Mouse (Mus musculus): Measurements from ENCODE around the gene Wdr83os. TPM values are rescaled to one million over a fixed set of nuclear protein-coding genes. Genes with fewer than 3 reads are reported as not detected.
"Not testable (repeated sequence)": the region's sequence is repeated elsewhere in the genome, so short reads cannot be mapped to it uniquely, and the experiment has no call there.

Gene Wdr83os
- polyA plus RNA-seq, 1 experiment from 2014 or later, result 137 TPM

DNA sequence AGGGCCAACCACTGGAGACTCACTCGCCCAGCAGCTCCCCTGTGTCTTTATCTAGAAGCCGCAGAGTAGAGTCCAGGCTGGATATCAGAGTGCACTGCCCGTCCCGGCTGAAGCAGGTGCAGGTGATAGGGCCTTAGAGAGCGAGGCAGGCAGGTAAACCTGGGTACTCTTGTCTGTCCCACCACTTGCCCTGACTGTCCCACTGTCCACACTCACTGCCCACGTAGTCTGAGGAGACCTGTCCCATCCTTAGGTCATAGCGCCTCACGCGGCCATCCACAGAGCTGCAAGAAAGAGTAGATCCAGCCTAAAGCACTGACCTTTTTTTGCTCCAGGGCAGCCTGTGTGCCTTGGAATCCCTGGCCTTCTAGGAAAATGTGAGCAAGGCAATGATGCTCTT, 4.5 kb upstream of the Wdr83os start:
- H3K36me3 ChIP-seq (ENCODE audit: poor library complexity, severe bottlenecking), result peaks cover 54% of the 10 kb centered on the region
- H3K4me3 ChIP-seq, result no peak overlapping the region

DNA sequence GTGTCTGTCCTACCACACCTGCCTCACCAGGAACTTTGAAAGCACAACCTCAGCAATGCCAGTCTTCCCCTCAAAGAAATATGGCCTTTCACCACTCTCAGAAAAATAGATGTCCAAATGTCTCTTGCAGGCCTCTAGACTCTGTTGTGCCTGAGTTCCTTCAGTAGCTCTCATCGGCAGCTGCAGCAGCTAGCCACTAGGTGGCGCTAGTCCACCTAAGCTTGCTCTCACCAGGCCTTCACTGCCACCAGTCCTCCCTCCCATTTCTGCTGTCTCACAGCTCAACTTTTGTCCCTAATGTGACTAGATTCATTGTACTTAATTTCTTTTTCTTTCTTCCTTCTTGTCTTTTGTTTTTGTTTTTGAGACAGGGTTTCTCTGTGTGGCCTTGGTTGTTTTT, 3.5 kb upstream of the Wdr83os start:
- Histone ChIP-seq H3K27ac (no peak overlapping the region), H3K36me3 (ENCODE audit: poor library complexity, severe bottlenecking) (peaks cover 54% of the 10 kb centered on the region), H3K27me3 (no peaks in the 10 kb centered on the region), H3K4me1 (peaks cover 28% of the 10 kb centered on the region), H3K9me3 (replicated peaks) (no peaks in the 10 kb centered on the region), H3K4me2 (no peak overlapping the region), H3K9ac (no peak overlapping the region), H3K4me3 (no peak overlapping the region)
- 0% methylated on average over 2 of the region's 2 CpGs for whole genome bisulfite sequencing
- 0 out of 2 replicates have a peak, but pooled peaks have one; percentile 57 for ATAC-seq

More for the DNA sequence above, 4.5 kb upstream of the Wdr83os start:
- H3K27me3 ChIP-seq, result no peaks in the 10 kb centered on the region
- no peak overlapping the region for H3K4me2 ChIP-seq
- 75% methylated on average over 9 of the region's 9 CpGs for WGBS
- H3K4me1 ChIP-seq, result peaks cover 22% of the 10 kb centered on the region
- no peak overlapping the region for H3K9ac ChIP-seq
- H3K27ac ChIP-seq, result no peak overlapping the region
- no peaks in the 10 kb centered on the region for H3K9me3 ChIP-seq (replicated peaks)
- ATAC-seq, result no peak

DNA sequence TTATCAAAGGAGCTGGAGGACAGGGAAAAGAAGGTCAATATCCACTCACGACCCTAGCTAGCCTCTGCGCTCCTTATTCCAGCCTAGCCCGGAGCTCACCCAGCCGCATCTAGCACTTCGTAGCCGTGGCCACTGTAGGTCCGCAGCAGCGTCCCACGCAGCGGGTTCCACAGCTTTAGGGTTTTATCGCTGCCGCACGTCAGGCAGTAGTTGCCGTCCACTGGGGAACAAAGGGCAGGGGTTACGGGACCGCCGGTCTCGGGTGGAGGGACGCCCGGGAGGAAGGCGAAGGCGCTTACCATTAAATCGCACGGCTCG, 367 bp upstream of the Wdr83os start:
- ATAC-seq, result no peak
- Histone ChIP-seq H3K36me3 (ENCODE audit: poor library complexity, severe bottlenecking) (peaks cover 39% of the 10 kb centered on the region), H3K9ac (peak overlapping the region; percentile 93), H3K9me3 (replicated peaks) (no peaks in the 10 kb centered on the region), H3K27me3 (no peaks in the 10 kb centered on the region), H3K27ac (no peak overlapping the region), H3K4me3 (peak overlapping the region; percentile 95), H3K4me2 (peak overlapping the region; percentile 96), H3K4me1 (peaks cover 36% of the 10 kb centered on the region)
- 1% methylated on average over 25 of the region's 25 CpGs for WGBS

DNA sequence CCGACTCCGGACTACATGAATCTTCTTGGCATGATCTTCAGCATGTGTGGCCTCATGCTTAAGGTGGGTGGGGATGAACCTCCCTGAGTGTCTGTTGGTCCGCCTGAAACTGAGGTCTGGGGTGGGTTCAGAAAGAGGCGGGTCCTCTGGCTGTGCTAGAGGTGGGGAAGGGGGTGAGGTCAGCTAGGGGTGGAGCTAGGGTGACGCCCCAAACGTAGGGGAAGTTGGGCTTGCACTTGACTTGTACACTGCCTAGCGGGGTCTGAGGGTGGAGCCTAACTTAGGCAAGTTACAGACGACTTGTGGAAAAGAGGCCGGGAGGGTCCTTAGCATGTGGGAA, 646 bp downstream of the Wdr83os start, which contains the start of gene Wdr83:
Gene Wdr83 (minus strand): TSS at position 91 of the 340 bp plus-strand sequence.
- Histone ChIP-seq H3K9ac (peak within 1 kb of the TSS; percentile 93), H3K4me3 (peak within 1 kb of the TSS; percentile 95), H3K4me2 (peak within 1 kb of the TSS; percentile 96), H3K27me3 (no peaks in the 10 kb centered on the region), H3K9me3 (replicated peaks) (no peaks in the 10 kb centered on the region), H3K36me3 (ENCODE audit: poor library complexity, severe bottlenecking) (peaks cover 38% of the 10 kb centered on the region), H3K4me1 (peaks cover 36% of the 10 kb centered on the region), H3K27ac (no peak within 1 kb of the TSS)
- 2% methylated on average over 9 of the region's 9 CpGs for WGBS
- ATAC-seq, result peak; percentile 11; the same call in 1 of the 2 replicates

DNA sequence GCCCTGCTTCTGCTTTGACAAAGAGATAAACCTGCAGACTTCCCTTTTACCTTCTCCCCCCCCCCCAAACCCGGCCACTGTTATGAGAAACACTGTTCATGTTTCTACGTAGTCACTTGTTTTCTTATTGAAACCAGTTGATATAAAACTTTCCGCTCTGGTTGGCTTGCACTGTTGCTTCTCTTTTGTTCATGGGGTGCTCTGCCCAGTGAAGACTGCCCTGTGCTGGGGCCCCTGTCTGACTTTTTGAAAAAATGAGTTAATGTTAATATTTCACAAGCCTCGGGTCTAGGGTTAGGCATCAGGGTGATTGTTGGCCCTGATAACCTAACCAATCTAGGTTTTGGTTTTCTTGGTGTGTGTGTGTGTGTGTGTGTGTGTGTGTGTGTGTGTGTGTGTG, 1.6 kb downstream of the Wdr83os start:
- not testable (repeated sequence) for H3K4me3 ChIP-seq; H3K9ac ChIP-seq; H3K27me3 ChIP-seq; H3K9me3 ChIP-seq (replicated peaks); ATAC-seq; H3K27ac ChIP-seq
- WGBS, result 99% methylated on average over 4 of the region's 4 CpGs
- H3K4me2 ChIP-seq, result peak overlapping the region; percentile 96
- H3K36me3 ChIP-seq (ENCODE audit: poor library complexity, severe bottlenecking), result peaks cover 41% of the 10 kb centered on the region
- H3K4me1 ChIP-seq, result peaks cover 36% of the 10 kb centered on the region

DNA sequence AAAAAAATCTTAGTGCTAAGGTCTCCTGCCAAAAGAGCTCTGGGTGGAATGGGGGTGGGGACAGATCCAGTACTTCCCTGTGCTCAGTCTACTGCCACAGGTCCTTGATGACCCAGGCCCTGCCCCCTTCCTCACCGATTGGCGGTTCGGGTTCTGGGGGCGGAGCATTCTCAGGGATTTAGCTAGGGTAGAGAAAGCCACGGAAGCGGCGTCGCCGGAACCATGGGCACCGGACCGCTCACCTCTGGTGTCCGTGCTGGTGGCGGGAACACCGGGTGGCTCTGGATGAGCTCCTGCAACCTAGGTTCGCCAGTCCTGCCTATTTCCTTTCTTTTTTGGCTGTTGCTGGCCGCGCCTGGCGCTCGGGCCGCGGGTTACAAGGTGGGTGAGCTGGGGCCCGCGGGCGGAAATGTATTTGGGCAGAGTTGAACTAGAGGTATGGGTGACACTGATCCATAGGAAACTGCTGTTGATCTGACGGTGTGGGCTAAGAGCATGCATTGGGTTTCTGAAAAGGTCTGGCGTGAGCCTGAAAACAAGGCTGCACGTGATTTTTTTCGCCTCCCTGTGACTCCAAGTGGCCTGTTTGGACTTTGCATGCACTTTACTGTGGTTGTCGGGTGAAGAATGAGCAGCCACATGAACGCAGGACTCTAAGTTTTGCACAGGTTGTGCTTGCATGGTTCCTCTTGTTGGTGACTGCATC, 2.7 kb downstream of the Wdr83os start, which contains the start of gene Man2b1:
Gene Man2b1 (plus strand): TSS at position 163 of the 706 bp plus-strand sequence.
- peak within 1 kb of the TSS; percentile 64 for H3K4me3 ChIP-seq
- no peak within 1 kb of the TSS for H3K27ac ChIP-seq
- H3K9me3 ChIP-seq (replicated peaks), result no peaks in the 10 kb centered on the region
- peak within 1 kb of the TSS; percentile 77 for H3K9ac ChIP-seq
- H3K36me3 ChIP-seq (ENCODE audit: poor library complexity, severe bottlenecking), result peaks cover 46% of the 10 kb centered on the region
- H3K27me3 ChIP-seq, result no peaks in the 10 kb centered on the region
- under 1% methylated on average over 30 of the region's 30 CpGs for WGBS
- H3K4me1 ChIP-seq, result peaks cover 36% of the 10 kb centered on the region
- peak; percentile 80 for ATAC-seq
- peak within 1 kb of the TSS; percentile 96 for H3K4me2 ChIP-seq

DNA sequence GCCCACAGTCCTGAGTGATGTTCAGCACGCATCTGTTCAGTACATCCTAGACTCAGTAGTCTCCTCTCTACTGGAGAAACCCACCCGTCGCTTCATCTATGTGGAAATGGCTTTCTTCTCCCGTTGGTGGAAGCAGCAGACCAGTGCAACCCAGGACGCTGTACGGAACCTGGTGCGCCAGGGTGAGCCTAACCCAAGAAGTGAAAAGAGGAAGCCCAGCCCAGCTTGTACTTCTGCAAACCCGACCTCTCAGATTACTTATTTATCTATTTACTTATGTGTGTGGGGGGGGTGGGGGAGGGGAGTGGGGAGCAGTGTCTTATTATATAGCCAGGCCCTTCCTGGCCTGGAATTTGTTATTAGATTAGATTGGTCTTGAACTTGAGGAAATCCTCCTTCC, 4.1 kb downstream of the Wdr83os start:
- Histone ChIP-seq H3K4me2 (no peak overlapping the region), H3K4me1 (peaks cover 32% of the 10 kb centered on the region), H3K9ac (no peak overlapping the region), H3K36me3 (ENCODE audit: poor library complexity, severe bottlenecking) (peaks cover 44% of the 10 kb centered on the region), H3K27me3 (no peaks in the 10 kb centered on the region), H3K27ac (no peak overlapping the region), H3K9me3 (replicated peaks) (no peaks in the 10 kb centered on the region), H3K4me3 (no peak overlapping the region)
- no peak for ATAC-seq
- WGBS, result 90% methylated on average over 8 of the region's 8 CpGs

DNA sequence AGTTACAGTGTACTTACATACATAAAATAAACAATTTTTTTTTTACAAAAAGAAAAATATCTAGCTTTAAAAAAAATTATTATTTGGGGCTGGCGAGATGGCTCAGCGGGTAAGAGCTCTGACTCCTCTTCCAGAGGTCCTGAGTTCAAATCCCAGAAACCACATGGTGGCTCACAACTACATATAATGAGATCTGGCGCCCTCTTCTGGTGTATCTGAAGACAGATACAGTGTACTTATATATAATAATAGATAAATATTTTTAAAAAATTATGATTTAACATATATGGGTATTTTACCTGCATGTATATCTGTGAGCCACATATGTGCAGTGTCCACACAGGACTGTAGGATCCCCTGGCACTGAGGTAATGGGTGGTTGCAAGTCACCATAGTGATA, 5.7 kb downstream of the Wdr83os start:
- H3K27ac ChIP-seq, result no peak overlapping the region
- H3K27me3 ChIP-seq, result no peaks in the 10 kb centered on the region
- peaks cover 26% of the 10 kb centered on the region for H3K4me1 ChIP-seq
- 75% methylated on average over 3 of the region's 3 CpGs for WGBS
- H3K36me3 ChIP-seq (ENCODE audit: poor library complexity, severe bottlenecking), result peaks cover 50% of the 10 kb centered on the region
- no peak for ATAC-seq
- H3K9me3 ChIP-seq (replicated peaks), result no peaks in the 10 kb centered on the region
- H3K4me2 ChIP-seq, result no peak overlapping the region
- H3K4me3 ChIP-seq, result no peak overlapping the region
- no peak overlapping the region for H3K9ac ChIP-seq

DNA sequence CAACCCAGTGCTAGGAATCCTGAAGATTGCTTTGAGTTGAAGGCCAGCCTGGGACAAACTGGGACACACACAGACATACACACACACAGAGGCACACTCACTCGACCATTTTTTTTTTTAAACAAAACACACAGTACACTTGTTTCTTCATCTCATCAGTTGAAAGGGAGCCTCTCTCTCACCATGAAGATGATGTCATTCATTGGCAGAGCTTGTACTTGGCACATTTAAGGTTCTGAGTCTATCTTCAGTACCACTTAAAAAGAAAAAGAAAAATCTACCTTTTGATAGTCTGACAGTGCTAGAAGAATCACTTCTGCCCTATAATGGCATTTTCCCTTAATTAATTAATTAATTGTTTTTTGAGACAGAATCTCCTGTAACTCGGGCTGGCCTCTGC, 8.2 kb downstream of the Wdr83os start:
- no peaks in the 10 kb centered on the region for H3K9me3 ChIP-seq (replicated peaks)
- peaks cover 6% of the 10 kb centered on the region for H3K4me1 ChIP-seq
- H3K36me3 ChIP-seq (ENCODE audit: poor library complexity, severe bottlenecking), result peaks cover 60% of the 10 kb centered on the region
- no peak overlapping the region for H3K9ac ChIP-seq
- WGBS, result 79% methylated on average over 2 of the region's 2 CpGs
- no peak overlapping the region for H3K27ac ChIP-seq
- no peak overlapping the region for H3K4me2 ChIP-seq
- no peak overlapping the region for H3K4me3 ChIP-seq
- H3K27me3 ChIP-seq, result no peaks in the 10 kb centered on the region
- no peak for ATAC-seq

DNA sequence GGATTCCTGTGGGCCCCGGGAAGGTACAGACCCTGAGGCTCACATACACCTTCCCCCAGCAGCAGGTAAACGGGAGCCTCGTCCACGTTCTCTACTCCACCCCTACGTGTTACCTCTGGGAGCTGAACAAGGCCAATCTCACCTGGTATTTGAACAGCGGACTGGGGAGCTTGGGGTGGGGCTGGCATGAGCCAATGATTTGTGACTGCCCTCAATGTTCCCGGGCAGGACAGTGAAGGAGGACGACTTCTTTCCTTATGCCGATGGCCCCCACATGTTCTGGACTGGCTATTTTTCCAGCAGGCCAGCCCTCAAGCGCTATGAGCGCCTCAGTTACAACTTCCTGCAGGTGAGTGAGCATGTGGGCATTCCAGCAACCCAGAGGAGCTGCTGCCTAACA, 10.3 kb downstream of the Wdr83os start:
- ATAC-seq, result no peak
- no peak overlapping the region for H3K9ac ChIP-seq
- no peaks in the 10 kb centered on the region for H3K9me3 ChIP-seq (replicated peaks)
- no peak overlapping the region for H3K27ac ChIP-seq
- peaks cover 69% of the 10 kb centered on the region for H3K36me3 ChIP-seq (ENCODE audit: poor library complexity, severe bottlenecking)
- H3K4me1 ChIP-seq, result no peaks in the 10 kb centered on the region
- H3K4me2 ChIP-seq, result no peak overlapping the region
- H3K4me3 ChIP-seq, result no peak overlapping the region
- WGBS, result 91% methylated on average over 11 of the region's 11 CpGs
- H3K27me3 ChIP-seq, result no peaks in the 10 kb centered on the region

DNA sequence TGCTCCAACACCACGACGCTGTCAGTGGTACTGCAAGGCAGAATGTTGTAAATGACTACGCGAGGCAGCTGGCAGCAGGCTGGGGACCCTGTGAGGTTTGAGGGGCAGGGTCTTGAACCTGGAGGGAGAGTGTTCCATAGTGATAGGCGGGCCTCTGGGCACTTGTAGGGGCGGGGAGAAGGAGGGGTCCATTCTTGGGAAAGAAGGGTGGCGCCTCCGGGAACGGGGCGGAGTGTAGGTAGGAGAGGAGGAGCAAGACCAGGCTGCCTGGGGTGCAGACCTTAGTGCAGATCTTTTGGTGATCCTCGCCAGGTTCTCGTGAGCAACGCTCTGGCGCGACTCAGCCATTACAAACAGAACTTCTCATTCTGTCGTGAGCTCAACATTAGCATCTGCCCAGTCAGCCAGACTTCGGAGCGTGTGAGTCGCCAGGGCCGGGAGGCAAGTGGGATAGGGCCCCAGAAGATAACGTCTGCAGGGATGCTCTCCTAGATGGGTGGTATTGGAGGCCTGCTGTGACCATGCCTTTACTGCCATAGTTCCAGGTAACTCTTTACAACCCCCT, 11.1 kb downstream of the Wdr83os start:
- H3K4me1 ChIP-seq, result no peaks in the 10 kb centered on the region
- ATAC-seq, result no peak
- H3K27ac ChIP-seq, result no peak overlapping the region
- H3K36me3 ChIP-seq (ENCODE audit: poor library complexity, severe bottlenecking), result peaks cover 70% of the 10 kb centered on the region
- no peaks in the 10 kb centered on the region for H3K9me3 ChIP-seq (replicated peaks)
- no peak overlapping the region for H3K4me2 ChIP-seq
- no peak overlapping the region for H3K9ac ChIP-seq
- H3K27me3 ChIP-seq, result no peaks in the 10 kb centered on the region
- WGBS, result 34% methylated on average over 21 of the region's 21 CpGs
- no peak overlapping the region for H3K4me3 ChIP-seq

DNA sequence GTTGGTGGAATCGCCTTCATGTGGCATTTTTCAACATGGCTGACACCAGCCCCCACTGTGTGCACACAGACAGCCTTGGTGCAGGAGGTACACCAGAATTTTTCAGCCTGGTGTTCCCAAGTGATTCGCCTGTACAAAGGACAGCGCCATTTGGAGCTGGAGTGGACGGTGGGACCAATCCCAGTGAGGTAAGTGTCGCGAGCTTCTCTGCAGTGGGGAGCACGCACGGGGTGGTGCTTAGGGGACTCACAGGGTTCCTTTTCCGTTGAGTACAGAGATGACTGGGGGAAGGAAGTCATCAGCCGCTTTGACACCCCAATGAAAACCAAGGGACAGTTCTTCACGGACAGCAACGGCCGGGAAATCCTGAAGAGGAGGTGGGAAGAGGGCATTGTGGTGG, 14.5 kb downstream of the Wdr83os start:
- no peak for ATAC-seq
- H3K27me3 ChIP-seq, result no peaks in the 10 kb centered on the region
- no peak overlapping the region for H3K27ac ChIP-seq
- 94% methylated on average over 13 of the region's 13 CpGs for WGBS
- no peak overlapping the region for H3K4me3 ChIP-seq
- H3K4me1 ChIP-seq, result no peaks in the 10 kb centered on the region
- no peaks in the 10 kb centered on the region for H3K9me3 ChIP-seq (replicated peaks)
- H3K36me3 ChIP-seq (ENCODE audit: poor library complexity, severe bottlenecking), result peaks cover 67% of the 10 kb centered on the region
- H3K4me2 ChIP-seq, result no peak overlapping the region
- H3K9ac ChIP-seq, result no peak overlapping the region

DNA sequence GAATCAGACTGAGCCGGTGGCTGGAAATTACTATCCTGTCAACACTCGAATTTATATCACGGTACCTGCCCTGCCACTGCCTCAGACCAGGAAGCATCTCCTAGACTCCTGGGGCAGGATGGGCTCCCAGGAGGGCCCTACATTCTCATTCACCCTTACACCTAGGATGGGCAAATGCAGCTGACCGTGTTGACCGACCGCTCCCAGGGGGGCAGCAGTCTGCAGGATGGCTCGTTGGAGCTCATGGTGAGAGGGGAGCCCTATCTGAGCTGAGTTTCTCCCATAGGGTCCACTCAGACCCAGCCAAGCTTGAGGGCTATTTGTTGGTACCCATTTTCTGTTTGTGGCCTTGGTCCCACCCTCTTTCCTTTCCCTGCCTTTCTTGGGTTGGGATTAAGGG, 15.0 kb downstream of the Wdr83os start:
- 94% methylated on average over 7 of the region's 7 CpGs for WGBS
- H3K9me3 ChIP-seq (replicated peaks), result no peaks in the 10 kb centered on the region
- H3K4me2 ChIP-seq, result no peak overlapping the region
- H3K36me3 ChIP-seq (ENCODE audit: poor library complexity, severe bottlenecking), result peaks cover 67% of the 10 kb centered on the region
- H3K4me3 ChIP-seq, result no peak overlapping the region
- H3K9ac ChIP-seq, result no peak overlapping the region
- no peak for ATAC-seq
- no peaks in the 10 kb centered on the region for H3K27me3 ChIP-seq
- no peaks in the 10 kb centered on the region for H3K4me1 ChIP-seq
- H3K27ac ChIP-seq, result no peak overlapping the region
